Mouse (Mus musculus): ENCODE data around the gene Rplp2. TPM values are rescaled to one million over a fixed set of nuclear protein-coding genes. Genes with fewer than 3 reads are reported as not detected.

The Rplp2 gene
- polyA plus RNA-seq, 2 experiments from 2014 or later: 2,718 to 3,399 TPM

GRCm38 (mm10) chr7:141468164-141468521, 21.0 kb downstream of the Rplp2 start:
- no peak for ATAC-seq

GRCm38 (mm10) chr7:141468522-141469211, 21.5 kb downstream of the Rplp2 start:
- peak; percentile 50 for ATAC-seq

GRCm38 (mm10) chr7:141469352-141469751, 22.2 kb downstream of the Rplp2 start:
- ATAC-seq: no peak

DNA sequence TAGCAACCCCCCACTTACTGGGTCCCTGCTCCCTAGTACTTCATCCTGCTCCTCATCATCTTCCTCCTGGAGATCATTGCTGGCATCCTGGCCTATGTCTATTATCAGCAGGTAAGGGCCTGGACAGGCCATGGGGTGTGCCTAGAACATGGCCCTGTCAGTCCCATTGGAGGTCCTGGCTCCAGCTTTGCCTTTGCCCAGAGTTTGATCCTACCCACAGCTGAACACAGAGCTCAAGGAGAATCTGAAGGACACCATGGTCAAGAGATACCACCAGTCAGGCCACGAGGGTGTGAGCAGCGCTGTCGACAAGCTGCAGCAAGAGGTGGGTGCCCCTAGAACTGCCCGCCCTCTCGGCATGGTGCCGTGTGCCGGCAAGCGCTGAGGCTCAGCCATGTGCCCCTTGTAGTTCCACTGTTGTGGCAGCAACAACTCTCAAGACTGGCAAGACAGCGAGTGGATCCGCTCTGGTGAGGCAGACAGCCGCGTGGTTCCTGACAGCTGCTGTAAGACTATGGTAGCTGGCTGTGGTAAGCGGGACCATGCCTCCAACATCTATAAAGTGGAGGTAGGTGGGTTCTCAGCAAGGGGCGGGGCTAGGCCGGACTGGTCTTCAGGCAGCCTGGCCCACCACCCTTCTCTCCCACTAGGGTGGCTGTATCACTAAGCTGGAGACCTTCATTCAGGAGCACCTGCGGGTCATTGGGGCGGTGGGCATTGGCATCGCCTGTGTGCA, 22.9 kb downstream of the Rplp2 start:
- ATAC-seq: no peak

- no peak for ATAC-seq
Observed at GRCm38 (mm10) chr7:141470637-141470944, 23.4 kb downstream of the Rplp2 start.

- ATAC-seq: no peak
Observed at GRCm38 (mm10) chr7:141471236-141471635, 24.1 kb downstream of the Rplp2 start.

- no peak for ATAC-seq
Observed at GRCm38 (mm10) chr7:141472226-141472625, 25.1 kb downstream of the Rplp2 start.

DNA sequence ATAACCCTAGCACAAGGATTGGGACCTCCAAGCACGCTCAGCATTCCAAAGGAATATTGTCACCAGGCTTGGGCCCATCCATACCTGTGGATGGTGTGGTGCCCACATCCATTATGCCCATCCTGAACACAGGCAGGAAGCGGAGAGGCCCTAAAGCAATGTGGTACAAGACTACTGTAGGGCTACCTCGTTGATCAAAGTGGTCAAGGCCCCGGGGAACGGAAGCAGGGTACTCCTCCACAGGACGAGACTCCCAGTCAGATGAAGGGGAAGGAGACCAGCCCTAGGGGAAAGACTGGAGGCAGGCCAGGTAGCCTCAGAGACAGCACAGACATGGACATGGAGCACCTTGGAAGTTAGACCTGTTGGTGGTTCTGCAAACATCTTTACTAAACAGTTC, 25.6 kb downstream of the Rplp2 start:
- no peak for ATAC-seq

DNA sequence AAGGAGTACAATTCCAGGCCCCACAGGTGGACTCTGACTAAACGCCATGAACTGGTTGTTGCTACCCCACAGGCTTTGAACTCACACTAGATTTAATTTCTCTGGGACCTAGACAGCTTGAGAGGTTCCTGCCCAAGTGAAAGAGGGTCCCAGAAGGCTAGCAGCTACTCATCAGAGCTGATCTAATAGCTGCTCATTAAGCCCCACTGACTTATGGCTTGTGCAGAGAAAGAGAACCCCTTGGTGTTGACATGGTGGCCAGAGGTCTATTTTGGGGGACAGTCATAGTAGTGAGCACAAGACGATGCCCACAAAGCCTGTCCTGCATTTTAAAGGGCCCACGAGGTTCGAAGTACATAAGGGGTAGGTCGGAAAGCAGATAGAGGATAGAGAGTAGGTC, 27.0 kb downstream of the Rplp2 start:
- ATAC-seq: no peak

GRCm38 (mm10) chr7:141475011-141475804, 28.0 kb downstream of the Rplp2 start, which contains the start of the genes Polr2l and Tspan4:
Gene Polr2l (minus strand): TSS chr7:141475132.
Gene Tspan4 (plus strand): TSS chr7:141475240.
- peak; percentile 92 for ATAC-seq

DNA sequence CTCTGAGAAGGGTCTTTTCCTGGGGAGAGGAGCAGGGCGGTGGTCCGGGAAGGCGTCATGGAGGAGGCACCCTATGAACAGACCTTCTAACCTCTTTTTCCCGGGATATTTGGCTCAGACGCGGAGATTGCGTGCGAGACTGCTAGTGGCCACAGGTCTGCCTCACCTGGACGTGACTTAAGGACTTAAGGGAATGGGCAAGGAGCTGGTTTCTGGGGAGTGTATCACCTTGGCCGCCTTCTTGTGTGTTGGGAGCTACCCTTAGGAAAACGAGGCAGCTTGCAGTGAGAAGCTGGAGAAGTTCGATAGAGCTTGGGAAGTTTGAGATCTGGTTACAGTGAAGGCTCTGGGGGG, 28.6 kb downstream of the Rplp2 start:
- ATAC-seq: no peak

- ATAC-seq: no peak
Observed at GRCm38 (mm10) chr7:141476226-141476980, 29.2 kb downstream of the Rplp2 start.

DNA sequence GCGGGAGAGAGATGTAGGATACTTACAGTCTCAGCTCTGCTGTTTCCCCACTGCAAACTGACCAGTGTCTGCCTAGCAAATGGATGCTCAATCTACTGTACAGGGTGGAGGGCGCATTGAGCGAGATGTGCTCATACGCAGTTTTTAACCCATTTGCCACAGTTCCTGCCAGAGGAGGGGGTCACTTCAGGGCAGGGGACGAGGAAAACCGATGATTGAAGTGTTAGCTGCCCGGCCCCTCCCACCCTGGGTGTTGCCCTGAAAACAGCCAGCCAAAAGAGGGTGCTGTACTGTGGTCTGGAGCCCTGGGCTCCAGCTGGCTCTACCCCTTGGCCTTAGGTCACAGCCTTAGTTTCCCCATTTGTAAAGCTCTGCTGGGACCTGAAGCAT, 29.8 kb downstream of the Rplp2 start:
- no peak for ATAC-seq

- no peak for ATAC-seq
Observed at GRCm38 (mm10) chr7:141477578-141478269, 30.6 kb downstream of the Rplp2 start.

- ATAC-seq: no peak
Observed at GRCm38 (mm10) chr7:141478270-141478748, 31.1 kb downstream of the Rplp2 start.

DNA sequence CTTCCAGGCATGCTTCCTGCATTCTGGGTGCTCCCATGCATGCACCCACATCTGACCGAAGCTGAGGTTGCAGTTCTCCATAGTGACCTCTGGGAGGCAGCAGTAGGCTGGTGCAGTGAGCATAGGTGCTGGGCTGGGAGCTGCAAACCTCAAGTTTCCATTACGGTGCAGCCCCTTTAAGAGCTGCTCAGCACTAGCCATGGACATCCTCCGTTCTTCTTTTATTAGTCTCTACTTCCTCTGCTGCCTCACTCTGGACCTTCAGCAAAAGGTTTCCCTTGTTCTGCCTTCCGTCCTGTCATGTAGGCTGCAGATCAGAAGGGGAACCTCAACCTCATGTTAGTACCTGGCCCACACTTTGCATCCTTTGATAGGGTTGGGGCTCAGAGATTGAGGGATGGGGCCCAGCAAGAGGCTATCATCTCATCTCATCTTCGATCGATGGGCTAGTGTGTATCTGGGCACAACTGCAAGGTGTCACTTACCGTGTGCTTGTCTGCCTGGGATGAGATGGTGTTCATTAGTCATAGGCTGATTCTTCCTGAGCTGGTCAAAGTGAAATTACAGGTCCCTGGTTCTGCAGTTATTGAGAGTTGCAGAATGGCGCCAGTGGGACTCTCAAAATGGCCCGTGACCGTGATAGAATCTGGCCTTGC, 33.8 kb downstream of the Rplp2 start:
- peak; percentile 93 for ATAC-seq

DNA sequence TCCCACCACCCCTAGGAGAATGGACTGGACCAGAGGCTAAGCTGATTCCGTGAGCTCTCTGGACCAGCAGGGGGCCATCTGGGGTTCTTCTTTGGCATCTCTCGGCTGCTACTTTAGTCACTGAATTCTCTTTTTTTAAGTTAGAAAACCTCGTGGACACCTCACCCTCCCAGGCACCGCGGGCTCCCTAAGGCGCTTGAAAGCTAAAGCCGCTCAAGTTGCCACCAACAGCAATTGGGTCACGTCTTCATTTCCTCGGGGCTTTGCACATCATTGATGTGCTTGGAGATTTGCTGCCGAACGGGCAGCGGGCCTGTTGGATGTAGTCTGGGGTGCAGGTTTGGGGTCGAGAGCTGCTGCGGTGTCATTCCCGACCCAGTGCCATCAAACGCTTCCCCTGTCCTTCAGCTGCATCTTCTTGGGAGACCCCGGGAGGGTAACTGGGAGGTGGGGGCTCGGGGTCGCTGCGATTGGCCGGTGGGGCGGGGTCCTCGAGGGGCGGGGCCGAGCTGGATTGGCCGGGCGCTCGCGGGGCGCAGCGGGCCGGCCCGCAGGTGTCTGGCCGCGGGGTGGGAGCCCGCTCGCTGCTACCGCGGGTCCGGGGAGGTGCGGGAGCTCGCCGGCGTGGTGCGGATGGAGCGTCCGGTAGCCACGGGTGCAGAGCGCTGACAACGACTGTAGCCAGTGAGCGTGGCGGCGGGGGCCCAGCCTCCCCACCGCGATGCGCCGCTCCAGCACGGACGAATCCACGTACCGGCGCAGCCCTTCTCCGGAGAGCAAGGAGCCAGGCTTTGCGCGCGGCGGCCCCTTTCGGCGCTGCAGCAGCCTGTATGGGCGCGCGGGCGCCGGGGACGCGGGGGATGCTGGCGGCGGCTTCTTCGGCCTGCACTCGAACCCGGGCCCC, 34.6 kb downstream of the Rplp2 start:
- peak; percentile 25 for ATAC-seq

DNA sequence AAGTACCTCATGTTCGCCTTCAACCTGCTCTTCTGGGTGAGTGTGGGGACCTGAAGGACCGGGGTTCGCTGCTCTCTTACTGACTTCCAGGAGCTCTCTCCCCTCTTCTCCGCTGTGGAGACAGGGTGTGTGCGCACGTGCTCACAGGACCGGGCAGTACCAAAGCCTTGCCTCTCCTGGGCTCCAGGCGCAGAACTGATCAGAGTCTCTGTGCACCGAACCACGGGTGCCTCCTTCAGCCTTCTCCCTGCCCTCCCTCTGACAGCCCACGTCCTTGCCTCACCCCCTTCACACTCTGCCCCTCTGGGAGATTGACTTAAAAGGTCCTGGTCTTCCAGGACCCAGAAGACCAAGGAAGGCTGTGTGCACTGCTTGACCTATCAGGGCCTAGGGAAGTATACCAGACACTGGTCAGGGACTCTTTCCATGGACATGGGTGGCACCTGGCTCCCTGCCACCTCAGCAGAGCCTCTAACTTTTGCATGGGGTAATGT, 35.4 kb downstream of the Rplp2 start:
- no peak for ATAC-seq

- no peak for ATAC-seq
Observed at GRCm38 (mm10) chr7:141483114-141483653, 36.0 kb downstream of the Rplp2 start.

Measured in CD4-positive, CD25-positive, alpha-beta regulatory T cell, adult 4 months (primary cell).